Mouse (Mus musculus) erythroblast, embryonic 14.5 days (primary cell): Measurements from ENCODE around the gene Scmh1. TPM values are rescaled to one million over a fixed set of nuclear protein-coding genes. Genes with fewer than 3 reads are reported as not detected.

ENCODE experiments used
- H3K27me3 ChIP-seq: 2 replicates; pipeline ENCODE4 v1.6.1; 2012; ENCODE audit warnings: inconsistent platforms; ENCODE audit not compliant: control insufficient read depth
- H3K36me3 ChIP-seq: 2 replicates; pipeline ENCODE4 v1.6.1; 2012; ENCODE audit warnings: mild to moderate bottlenecking, inconsistent platforms; ENCODE audit not compliant: control insufficient read depth
- H3K4me1 ChIP-seq: 2 replicates; pipeline ENCODE4 v1.6.1; 2012; ENCODE audit warnings: inconsistent platforms; ENCODE audit not compliant: control insufficient read depth
- H3K4me3 ChIP-seq: replicated peaks from 2 replicates; pipeline ENCODE3; 2012; ENCODE audit warnings: moderate library complexity, mild to moderate bottlenecking, inconsistent platforms
- H3K9me3 ChIP-seq: 2 replicates; pipeline ENCODE4 v1.6.1; 2012; ENCODE audit warnings: low read length, inconsistent platforms, mixed read lengths; ENCODE audit not compliant: control insufficient read depth
- GATA1 ChIP-seq: IDR thresholded peaks from 2 replicates; pipeline ENCODE4 v1.6.1; 2012; ENCODE audit warnings: low read length, inconsistent platforms, mixed read lengths
- TAL1 ChIP-seq: IDR thresholded peaks from 3 replicates; pipeline ENCODE4 v1.6.1; 2012; ENCODE audit warnings: low read length, inconsistent platforms, mixed read lengths
- polyA plus RNA-seq: library from polyadenylated mRNA; stranded (reverse); fragments of >175 nt; gene quantifications from 2 replicates; pipeline ENCODE4 v1.2.3, GENCODE M21; 2012

Gene Scmh1
- 4.9 and 8.4 TPM in 2 replicates for polyA plus RNA-seq

- TF ChIP-seq GATA1 (no peak), TAL1 (no peak)
Observed at GRCm38 (mm10) chr4:120405144-120405805, at the start of gene Scmh1. TSS of gene Scmh1 (plus strand) at chr4:120405281.

GRCm38 (mm10) chr4:120360011-120360521 lies 45.0 kb upstream of the Scmh1 start:
- peaks cover 12% of the 10 kb centered on the region for H3K27me3 ChIP-seq
- TF ChIP-seq TAL1: no peak
- no peak for TF ChIP-seq GATA1
- H3K9me3 ChIP-seq: no peaks in the 10 kb centered on the region
- no peaks in the 10 kb centered on the region for H3K36me3 ChIP-seq
- no peak overlapping the region for H3K4me3 ChIP-seq
- H3K4me1 ChIP-seq: no peaks in the 10 kb centered on the region

More at GRCm38 (mm10) chr4:120405144-120405805, at the start of gene Scmh1:
- Histone ChIP-seq H3K36me3 (no peaks in the 10 kb centered on the region), H3K4me1 (peaks cover 65% of the 10 kb centered on the region), H3K27me3 (no peaks in the 10 kb centered on the region), H3K4me3 (peak within 1 kb of the TSS; percentile 92), H3K9me3 (no peaks in the 10 kb centered on the region)

- Histone ChIP-seq H3K4me1 (no peaks in the 10 kb centered on the region; the same call in 1 of the 2 replicates), H3K9me3 (no peaks in the 10 kb centered on the region)
Observed at GRCm38 (mm10) chr4:120364729-120365128, 40.4 kb upstream of the Scmh1 start.

GRCm38 (mm10) chr4:120365456-120365855 lies 39.6 kb upstream of the Scmh1 start:
- TF ChIP-seq TAL1 (no peak), GATA1 (no peak)
- Histone ChIP-seq H3K4me1 (no peaks in the 10 kb centered on the region; the same call in 1 of the 2 replicates), H3K9me3 (no peaks in the 10 kb centered on the region), H3K4me3 (no peak overlapping the region), H3K27me3 (peaks cover 10% of the 10 kb centered on the region), H3K36me3 (no peaks in the 10 kb centered on the region)

More at GRCm38 (mm10) chr4:120364729-120365128, 40.4 kb upstream of the Scmh1 start:
- Histone ChIP-seq H3K36me3 (no peaks in the 10 kb centered on the region), H3K4me3 (no peak overlapping the region), H3K27me3 (peaks cover 16% of the 10 kb centered on the region)
- TF ChIP-seq GATA1 (no peak), TAL1 (no peak)

GRCm38 (mm10) chr4:120368031-120368430 lies 37.0 kb upstream of the Scmh1 start:
- Histone ChIP-seq H3K27me3 (peaks cover 5% of the 10 kb centered on the region), H3K4me3 (no peak overlapping the region), H3K4me1 (no peaks in the 10 kb centered on the region; the same call in 1 of the 2 replicates), H3K9me3 (no peaks in the 10 kb centered on the region), H3K36me3 (no peaks in the 10 kb centered on the region)
- TF ChIP-seq GATA1 (no peak), TAL1 (no peak)

- H3K4me3 ChIP-seq: no peak overlapping the region
- no peaks in the 10 kb centered on the region; the same call in 1 of the 2 replicates for H3K4me1 ChIP-seq
- TF ChIP-seq TAL1: no peak
- no peak for TF ChIP-seq GATA1
- H3K36me3 ChIP-seq: no peaks in the 10 kb centered on the region
- H3K27me3 ChIP-seq: peaks cover 5% of the 10 kb centered on the region
- no peaks in the 10 kb centered on the region for H3K9me3 ChIP-seq
Observed at GRCm38 (mm10) chr4:120368663-120369062, 36.4 kb upstream of the Scmh1 start.

- H3K4me1 ChIP-seq: no peaks in the 10 kb centered on the region; the same call in 1 of the 2 replicates
- no peaks in the 10 kb centered on the region for H3K36me3 ChIP-seq
- H3K4me3 ChIP-seq: no peak overlapping the region
- H3K9me3 ChIP-seq: no peaks in the 10 kb centered on the region
- TF ChIP-seq TAL1 (no peak), GATA1 (no peak)
- H3K27me3 ChIP-seq: peaks cover 5% of the 10 kb centered on the region
Observed at GRCm38 (mm10) chr4:120369156-120369555, 35.9 kb upstream of the Scmh1 start.

- no peaks in the 10 kb centered on the region for H3K36me3 ChIP-seq
- TF ChIP-seq GATA1 (no peak), TAL1 (no peak)
- H3K4me1 ChIP-seq: no peaks in the 10 kb centered on the region; the same call in 1 of the 2 replicates
- H3K4me3 ChIP-seq: no peak overlapping the region
- peaks cover 5% of the 10 kb centered on the region for H3K27me3 ChIP-seq
- H3K9me3 ChIP-seq: no peaks in the 10 kb centered on the region
Observed at GRCm38 (mm10) chr4:120369861-120370366, 35.2 kb upstream of the Scmh1 start.

GRCm38 (mm10) chr4:120372838-120373237 lies 32.2 kb upstream of the Scmh1 start:
- no peaks in the 10 kb centered on the region; the same call in 1 of the 2 replicates for H3K4me1 ChIP-seq
- H3K9me3 ChIP-seq: no peaks in the 10 kb centered on the region
- H3K4me3 ChIP-seq: no peak overlapping the region
- no peaks in the 10 kb centered on the region for H3K36me3 ChIP-seq
- H3K27me3 ChIP-seq: no peaks in the 10 kb centered on the region; the same call in none of the 2 replicates
- no peak for TF ChIP-seq TAL1
- TF ChIP-seq GATA1: no peak
